Mouse (Mus musculus) G1E (cell line): ENCODE results near the gene Snrpd3.

Experiments
- CTCF ChIP-seq: IDR thresholded peaks from 2 replicates; pipeline ENCODE4 v1.5.1; 2012; ENCODE audit warnings: low read depth, low read length, inconsistent platforms, mixed read lengths
- GATA1 ChIP-seq: IDR thresholded peaks from 2 replicates; pipeline ENCODE4 v1.6.1; 2012; ENCODE audit warnings: borderline replicate concordance, low read length, inconsistent platforms, mixed read lengths
- GATA2 ChIP-seq: IDR thresholded peaks from 2 replicates; pipeline ENCODE4 v1.6.1; 2012; ENCODE audit warnings: low read depth, low read length, inconsistent platforms, borderline replicate concordance
- TAL1 ChIP-seq: conservative IDR thresholded peaks from 2 replicates; pipeline ENCODE4 v1.6.1; 2012; ENCODE audit warnings: low read depth, low read length, inconsistent platforms, mixed read lengths

- TF ChIP-seq CTCF: no peak
- TF ChIP-seq TAL1: no peak
- no peak for TF ChIP-seq GATA2
- no peak for TF ChIP-seq GATA1
Measured at GRCm38 (mm10) chr10:75501641-75502040, 15.7 kb upstream of the Snrpd3 start.
